Mouse (Mus musculus): ENCODE measurements at regions not wholly inside any gene's neighbourhood (a gene's known extent, or its start where the extent isn't known, plus 50 kb on each side); places are given as distances from the start of the nearest gene placed in this dataset.

- DNase-seq, result peak in 1 of 2 experiments; percentile 50
Observed at GRCm38 (mm10) chr2:163138688-163139385, 51.2 kb upstream of the Gtsf1l start.

DNA sequence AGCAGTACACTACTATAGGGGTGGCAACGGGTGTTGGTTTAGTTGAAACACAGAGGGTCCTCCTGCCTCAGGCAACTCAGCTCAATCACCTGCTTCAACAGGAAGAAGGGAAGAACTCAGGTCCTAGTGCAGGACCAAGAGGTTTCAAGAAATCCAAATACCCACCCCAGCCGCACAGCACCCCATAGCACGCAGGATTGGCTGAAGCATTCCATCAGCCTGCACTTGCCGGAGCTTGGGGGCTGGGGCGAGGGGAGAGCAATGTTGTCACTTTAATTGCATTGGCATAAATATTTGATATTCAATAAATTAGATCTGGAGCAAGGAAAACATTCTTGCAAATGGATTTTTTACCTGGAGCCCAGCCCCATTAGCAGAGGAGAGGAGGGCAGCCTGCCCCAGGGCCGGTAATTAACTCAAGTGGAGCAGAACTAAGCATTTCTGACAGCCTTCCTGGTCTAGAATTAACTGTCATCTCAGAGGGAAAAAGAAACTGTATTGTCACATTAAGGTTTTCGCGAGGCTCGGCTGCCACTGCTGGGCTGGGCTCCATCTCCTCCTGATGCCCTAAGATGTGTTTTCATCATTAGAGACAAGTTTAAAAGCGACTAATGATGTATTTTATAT lies 55.2 kb upstream of the Gtsf1l start:
- no peak for DNase-seq

- DNase-seq, result no peak
Observed at GRCm38 (mm10) chr2:163143413-163143812, 55.8 kb upstream of the Gtsf1l start.

GRCm38 (mm10) chr2:163146001-163146400 lies 56.9 kb upstream of the Tox2 start:
- DNase-seq, result no peak

GRCm38 (mm10) chr2:163146481-163146880 lies 56.4 kb upstream of the Tox2 start:
- no peak for DNase-seq

GRCm38 (mm10) chr2:163147381-163147780 lies 55.5 kb upstream of the Tox2 start:
- no peak for DNase-seq

DNA sequence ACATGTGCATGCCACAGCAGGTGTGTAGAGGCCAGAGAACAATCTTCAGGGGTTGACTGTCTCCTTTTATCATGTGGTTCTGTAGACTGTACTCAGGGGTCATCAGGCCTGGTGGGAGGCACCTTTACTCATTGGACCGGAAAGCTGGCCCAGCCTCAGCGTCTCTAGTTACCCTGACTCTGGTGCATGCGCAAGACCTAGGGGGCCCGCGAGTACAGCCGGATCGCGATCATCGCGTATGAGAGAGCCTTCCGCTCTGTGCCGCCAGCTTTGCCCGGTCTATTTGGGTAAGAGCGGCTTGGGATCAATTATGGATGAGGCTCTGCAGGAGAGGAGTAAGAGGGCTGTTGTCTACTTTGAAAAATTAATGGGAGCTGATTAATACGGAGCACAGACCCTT lies 51.9 kb upstream of the Tox2 start:
- no peak for DNase-seq

DNA sequence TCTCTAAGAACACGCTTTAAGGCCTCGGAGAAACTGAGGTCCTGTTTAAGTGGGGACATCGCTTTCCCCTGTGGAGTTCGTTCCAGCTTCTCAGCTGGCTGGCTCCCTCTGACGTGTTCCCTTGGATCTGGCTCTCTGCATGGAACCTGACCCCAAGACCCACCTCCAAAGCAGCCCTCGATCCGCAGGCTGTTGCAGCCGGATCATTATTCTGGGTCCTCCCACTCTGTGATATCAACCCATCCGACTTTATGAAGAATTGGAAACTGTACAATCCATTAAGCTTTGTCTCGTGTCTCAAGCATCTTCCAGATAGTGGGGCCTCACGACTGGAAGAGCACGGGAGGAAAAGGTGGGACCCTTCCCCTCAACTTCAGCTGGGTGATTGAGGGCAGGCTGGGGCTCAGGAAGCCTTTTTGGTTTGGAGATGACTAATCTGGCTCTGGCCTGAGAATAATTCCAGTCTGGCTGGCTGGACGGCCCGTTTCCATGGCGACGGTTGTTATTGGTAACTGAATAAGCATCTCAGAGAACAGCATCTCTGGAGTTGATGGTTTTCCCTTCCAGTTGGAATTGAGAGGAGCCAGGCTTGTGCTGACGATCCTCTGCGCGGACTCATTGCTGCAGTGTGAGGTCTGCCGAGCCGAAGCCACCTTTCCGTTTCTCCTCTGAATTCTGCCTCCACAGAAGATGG lies 50.4 kb upstream of the Tox2 start:
- DNase-seq, result peak; percentile 78 to 81
